Mouse (Mus musculus) neutrophil, adult 5-6 weeks (primary cell): ENCODE measurements around the gene Cnih3. TPM values are rescaled to one million over a fixed set of nuclear protein-coding genes. Genes with fewer than 3 reads are reported as not detected.
A peak's percentile ranks its signal among the peaks of the same experiment; 100 is the strongest.

Experiments
- ATAC-seq: fragments of 151-379, 151-347 bp; 2 replicates; pipeline ENCODE4 v1.8.0; 2017; ENCODE audit warnings: mild to moderate bottlenecking, moderate TSS enrichment; ENCODE audit not compliant: insufficient number of reproducible peaks, poor library complexity, low FRiP score, severe bottlenecking; ENCODE audit errors: extremely low read depth
- total RNA-seq: library from RNA; stranded (forward); fragments of 200-1000 nt; gene quantifications from 2 replicates; pipeline ENCODE4 v1.2.3, GENCODE M21; 2017

Gene Cnih3
- not detected in 2 replicates for total RNA-seq

GRCm38 (mm10) chr1:181352367-181353199, at the start of gene Cnih3:
Cnih3 (plus strand) TSS chr1:181352628.
- ATAC-seq = no peak

- no peak for ATAC-seq
Measured at GRCm38 (mm10) chr1:181307981-181308380, 44.4 kb upstream of the Cnih3 start.

GRCm38 (mm10) chr1:181310712-181311111, 41.7 kb upstream of the Cnih3 start:
- ATAC-seq = no peak

DNA sequence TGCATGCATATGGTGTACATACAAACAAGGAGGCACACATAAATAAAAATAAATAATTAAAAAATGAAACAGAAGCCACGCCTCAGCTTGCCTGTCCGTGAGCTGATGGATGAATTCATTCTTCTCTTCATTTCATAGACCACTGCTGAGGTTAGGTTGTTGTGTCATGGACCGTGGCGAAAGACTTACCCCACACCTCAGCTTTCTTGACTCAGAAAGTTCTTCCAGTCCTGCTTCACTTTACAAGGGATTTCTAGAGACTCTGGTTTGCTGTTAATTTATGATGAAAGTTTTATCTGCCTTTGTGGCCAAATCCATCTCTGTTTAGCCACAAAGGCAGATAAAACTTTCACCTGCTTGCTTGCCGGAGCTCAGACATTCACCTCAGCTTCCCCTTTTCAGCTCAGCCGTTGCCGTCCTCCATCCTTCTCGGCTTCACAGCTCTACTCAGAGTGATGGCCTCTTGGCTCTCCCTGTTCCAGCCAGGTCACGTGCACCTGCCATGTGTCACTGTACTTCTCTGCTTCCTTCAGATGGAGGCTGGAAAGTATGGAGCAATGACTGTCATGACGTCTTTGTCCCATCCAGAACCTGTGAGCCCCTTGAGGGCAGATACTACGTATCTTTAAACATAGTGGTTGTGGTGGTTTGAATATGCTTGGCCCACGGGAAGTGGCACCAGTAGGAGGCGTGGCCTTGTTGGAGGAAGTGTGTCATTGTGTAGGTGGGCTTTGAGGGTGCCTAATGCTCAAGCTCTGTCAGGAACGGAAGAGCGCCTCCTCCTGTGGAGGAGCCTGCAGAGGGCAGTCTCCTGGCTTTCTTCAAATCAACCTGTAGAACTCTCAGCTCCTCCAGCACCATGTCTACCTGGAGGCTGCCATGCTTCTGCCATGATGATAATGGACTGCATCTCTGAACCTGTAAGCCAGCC, 40.0 kb upstream of the Cnih3 start:
- peak; percentile 52 for ATAC-seq

GRCm38 (mm10) chr1:181313046-181313415, 39.4 kb upstream of the Cnih3 start:
- no peak for ATAC-seq

DNA sequence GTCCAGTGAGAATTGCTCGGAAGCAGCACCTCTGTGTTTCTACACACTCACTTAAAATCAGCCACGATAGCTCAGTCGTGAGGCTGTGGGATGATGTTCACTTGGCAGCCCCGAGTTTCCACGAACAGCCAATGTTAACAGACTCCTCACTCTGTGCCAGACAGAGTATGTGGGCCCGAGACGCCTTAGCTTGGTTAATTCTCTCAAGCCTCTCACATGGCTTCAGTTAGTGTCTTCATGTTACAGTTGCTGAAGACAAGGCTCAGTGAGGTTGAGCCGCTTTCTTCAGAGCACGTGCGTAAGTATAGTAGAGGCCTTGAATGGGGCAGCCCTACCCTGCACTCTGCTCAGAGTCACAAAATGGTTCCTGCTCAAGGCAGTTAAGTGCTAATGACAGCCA, 38.1 kb upstream of the Cnih3 start:
- no peak for ATAC-seq

DNA sequence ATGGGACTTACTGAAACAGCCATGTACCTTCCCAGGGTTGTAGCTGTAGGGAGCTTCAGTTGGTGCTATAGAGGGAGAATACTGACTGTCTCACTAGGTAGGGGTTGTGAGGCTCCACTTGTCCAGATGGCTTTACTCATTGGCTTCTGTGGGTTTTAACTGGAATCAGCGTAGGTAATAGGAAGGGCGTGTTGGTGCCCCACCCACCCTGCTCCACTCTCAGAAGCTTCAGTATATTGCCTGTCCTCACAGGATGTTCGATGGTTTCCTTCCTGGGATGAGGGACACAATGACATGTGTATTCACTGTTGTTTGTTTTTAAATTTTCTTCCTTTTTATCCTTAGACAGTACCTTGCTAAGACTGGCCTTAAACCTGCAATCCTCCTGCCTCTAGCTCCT, 37.1 kb upstream of the Cnih3 start:
- ATAC-seq = no peak

GRCm38 (mm10) chr1:181316571-181316970, 35.9 kb upstream of the Cnih3 start:
- no peak for ATAC-seq

DNA sequence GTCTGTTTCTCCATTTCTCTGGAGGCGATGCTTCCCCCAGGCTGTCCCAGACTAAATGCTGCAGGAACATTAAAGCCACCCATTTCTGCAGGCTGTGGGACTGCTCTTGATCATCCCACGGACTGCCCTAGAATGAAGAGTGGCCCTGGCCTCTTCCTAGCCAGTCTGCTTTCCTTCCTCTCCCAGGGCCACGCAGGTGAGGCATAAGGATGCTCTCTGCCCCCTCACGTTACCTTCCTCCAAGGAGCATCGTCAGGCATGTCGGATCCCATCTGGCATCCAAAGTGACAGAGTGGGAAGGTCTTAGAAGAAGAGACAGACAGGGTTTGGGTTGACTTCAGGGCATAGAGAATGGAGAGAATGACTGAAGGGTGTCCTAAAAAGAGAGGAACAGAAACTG, 33.0 kb upstream of the Cnih3 start:
- ATAC-seq = no peak

DNA sequence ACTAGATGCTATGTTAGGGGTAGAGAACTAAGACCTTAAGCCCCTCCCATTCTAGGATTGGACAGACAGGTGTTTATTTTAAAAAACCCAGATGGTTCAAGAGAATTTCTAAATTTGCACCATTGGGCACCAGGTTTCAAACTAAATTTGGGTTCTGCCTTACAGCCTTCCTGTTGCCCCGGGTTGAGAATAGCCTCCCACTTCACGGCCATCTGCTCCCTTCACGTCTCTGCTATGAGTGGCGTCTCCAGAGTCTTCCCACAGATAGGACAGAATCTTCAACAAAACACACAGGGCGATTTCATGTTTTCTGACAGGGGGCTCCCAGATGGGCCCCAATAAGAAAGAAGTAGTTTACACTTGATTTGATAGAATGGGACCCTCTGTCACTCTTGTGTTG, 31.3 kb upstream of the Cnih3 start:
- no peak for ATAC-seq

GRCm38 (mm10) chr1:181323134-181323533, 29.3 kb upstream of the Cnih3 start:
- no peak for ATAC-seq

DNA sequence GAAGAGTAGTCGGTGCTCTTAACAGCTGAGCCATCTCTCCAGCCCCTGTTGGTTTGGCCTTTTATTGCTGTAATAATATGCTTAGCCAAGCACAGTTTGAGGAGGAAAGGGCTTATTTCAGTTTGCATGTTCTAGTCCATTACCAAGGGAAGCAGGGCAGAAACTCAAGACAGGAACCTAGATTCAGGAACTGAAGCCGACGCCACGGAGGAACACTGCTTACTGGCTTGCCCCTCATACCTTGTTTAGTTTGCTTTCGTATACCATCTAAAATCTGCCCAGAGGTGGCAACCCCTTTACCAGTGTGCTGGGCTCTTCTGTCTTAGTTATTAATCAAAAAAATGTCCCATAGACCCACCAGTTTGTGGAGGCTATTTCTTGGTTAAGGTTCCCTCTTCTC, 25.3 kb upstream of the Cnih3 start:
- ATAC-seq = no peak

DNA sequence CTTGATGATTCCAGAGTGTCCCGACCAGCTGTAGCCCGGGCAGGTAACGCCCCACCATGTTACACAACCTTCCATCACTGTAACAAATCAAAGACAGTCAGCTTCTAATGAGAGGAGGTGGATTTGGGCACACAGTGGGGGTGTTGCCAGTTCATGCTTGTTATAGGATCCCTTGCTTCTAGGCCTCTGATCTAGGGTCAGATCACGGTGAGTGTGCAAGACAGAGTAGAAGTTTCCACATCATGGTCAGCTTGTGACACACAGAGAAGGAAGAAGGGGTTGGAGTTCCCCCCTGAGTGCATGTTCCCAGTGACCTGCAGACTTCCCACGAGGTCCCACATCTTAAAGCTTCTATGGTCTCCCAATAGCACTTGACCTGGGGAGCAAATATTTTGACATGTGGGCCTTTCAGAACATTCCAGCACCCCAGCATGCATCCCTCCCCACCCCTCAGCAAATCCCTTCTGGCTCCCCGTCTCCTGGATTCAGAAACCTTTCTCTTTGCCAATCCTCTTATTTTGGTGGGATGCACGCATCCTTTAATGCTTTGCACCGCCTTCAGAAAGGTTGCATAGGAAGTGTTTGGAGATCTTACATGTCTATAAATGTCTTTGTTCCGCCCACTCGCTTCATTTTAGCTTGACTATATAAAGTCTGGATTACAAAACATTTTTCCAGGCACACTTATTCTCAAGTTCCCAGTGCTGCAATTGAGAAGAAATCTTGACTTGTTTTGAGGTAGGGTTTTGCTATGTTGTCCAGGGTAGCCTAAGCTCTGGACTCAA, 24.6 kb upstream of the Cnih3 start:
- no peak for ATAC-seq

- ATAC-seq = no peak
Measured at GRCm38 (mm10) chr1:181329110-181329509, 23.3 kb upstream of the Cnih3 start.

DNA sequence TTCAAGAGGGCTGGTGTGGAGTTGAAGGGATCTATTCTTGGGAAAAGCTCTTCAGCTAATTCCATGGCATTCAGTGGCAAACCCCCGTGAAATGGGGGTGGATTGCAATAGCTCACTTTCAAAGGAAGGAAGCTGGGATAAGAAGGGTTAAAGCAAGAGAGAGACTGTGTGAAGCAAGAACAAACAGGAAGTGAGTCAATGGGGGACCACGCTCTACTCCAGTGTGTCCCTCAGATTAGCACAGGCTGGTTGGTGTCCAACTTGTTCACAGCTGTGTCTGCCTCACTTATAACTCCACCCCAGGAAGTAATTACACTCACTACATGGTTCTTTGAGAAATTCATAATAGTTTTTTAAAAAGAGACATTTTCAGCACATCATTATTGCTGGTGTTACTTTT, 19.8 kb upstream of the Cnih3 start:
- no peak for ATAC-seq

GRCm38 (mm10) chr1:181334329-181335018, 18.0 kb upstream of the Cnih3 start:
- ATAC-seq = no peak

DNA sequence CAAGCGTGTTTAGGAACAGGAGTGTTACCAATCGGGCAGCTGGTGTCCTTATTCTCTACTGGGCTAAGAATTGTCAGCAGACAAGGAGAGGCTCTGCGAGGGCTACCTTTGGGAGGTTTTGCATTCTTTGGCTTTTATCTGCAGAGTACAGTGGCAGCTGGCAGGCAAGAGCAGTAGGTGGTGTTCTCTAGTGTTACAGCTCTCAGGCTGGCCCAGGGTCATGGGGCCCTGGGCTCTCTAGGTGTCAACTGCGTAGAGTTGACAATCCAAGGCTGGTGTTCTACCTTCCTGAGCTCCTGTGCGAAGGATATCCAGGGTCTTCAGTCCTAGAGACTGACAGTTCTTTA, 17.4 kb upstream of the Cnih3 start:
- no peak for ATAC-seq

- ATAC-seq = no peak
Measured at GRCm38 (mm10) chr1:181335388-181335787, 17.0 kb upstream of the Cnih3 start.

- no peak for ATAC-seq
Measured at GRCm38 (mm10) chr1:181336857-181337256, 15.6 kb upstream of the Cnih3 start.
